In the genomic region with DNA sequence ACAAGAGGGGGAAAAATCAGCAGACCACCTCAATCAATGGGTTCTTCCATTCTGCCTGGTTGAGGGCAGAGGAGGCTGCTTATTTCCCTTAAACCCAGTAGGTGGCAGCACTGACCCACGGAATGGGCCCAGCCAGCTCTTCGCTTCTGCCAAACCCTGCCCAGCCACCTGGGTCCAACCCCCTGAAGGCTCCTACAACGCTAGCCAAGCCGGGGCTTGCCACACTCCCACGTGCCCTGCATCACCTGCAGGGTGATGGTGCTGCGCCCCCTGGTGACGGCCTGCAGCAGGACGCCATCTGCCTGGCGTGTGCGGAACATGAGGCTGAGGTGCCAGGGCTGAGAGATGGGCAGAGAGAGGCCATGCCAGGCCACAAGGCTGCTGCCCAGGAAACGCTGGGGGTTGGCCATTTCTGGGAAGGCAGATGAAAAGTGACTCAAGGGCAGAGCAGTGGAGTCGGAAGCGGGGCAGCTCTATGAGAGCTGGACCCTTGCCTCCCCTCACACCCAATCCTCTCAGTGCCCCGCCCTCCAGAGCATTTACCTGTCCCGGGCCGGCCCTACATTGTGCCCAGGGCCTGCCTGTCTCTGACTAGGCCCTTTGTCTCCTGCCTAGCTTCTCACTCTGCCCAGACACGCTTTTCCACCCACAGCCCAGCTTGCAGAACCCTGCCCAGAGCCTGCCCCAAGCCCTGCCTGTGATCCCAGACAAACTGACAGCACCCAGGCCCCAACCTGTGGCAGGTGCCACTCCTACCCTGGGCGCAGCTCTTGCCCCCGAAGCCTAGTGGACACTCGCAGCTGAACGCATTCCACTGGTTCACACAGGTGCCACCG, we compare ENCODE assay signal across 1 mouse cellular context.
TF ChIP-seq lines count a peak whose summit lies in the region.

No protein-coding gene starts in this region.

TF ChIP-seq in MEL, 35 proteins besides CTCF, POLR2A, EP300 and RAD21:
- no peak for TF ChIP-seq HCFC1 (IDR thresholded peaks at IDR 0.05; ENCODE audit: low read depth, low read length)
- TF ChIP-seq SIN3A (IDR thresholded peaks at IDR 0.05; ENCODE audit: low read length) = peak; percentile 92
- no peak for TF ChIP-seq UBTF (IDR thresholded peaks at IDR 0.05; ENCODE audit: borderline replicate concordance, insufficient read depth, low read depth, low read length)
- TF ChIP-seq KAT2A (conservative IDR thresholded peaks at IDR 0.05; ENCODE audit: low read depth, low read length) = no peak
- no peak for TF ChIP-seq RCOR1 (IDR thresholded peaks at IDR 0.05; ENCODE audit: low read depth, low read length)
- no peak for TF ChIP-seq MAFK (IDR thresholded peaks at IDR 0.05; ENCODE audit: borderline replicate concordance, low read depth, low read length)
- TF ChIP-seq ETS1 (IDR thresholded peaks at IDR 0.05; ENCODE audit: low read depth, low read length) = peak; percentile 25; the same call in 1 of the 2 replicates
- no peak for TF ChIP-seq NELFE (IDR thresholded peaks at IDR 0.05; ENCODE audit: low read depth, low read length)
- peak; percentile 96 for TF ChIP-seq MXI1 (IDR thresholded peaks at IDR 0.05; ENCODE audit: low read depth, low read length)
- peak; percentile 87 for TF ChIP-seq SMC3 (IDR thresholded peaks at IDR 0.05; ENCODE audit: low read depth, low read length)
- TF ChIP-seq USF2 (IDR thresholded peaks at IDR 0.05; ENCODE audit: borderline replicate concordance in 1 of 2, insufficient read depth in 1 of 2, low read depth in 1 of 2, low read length in 2 of 2) = no peak
- TF ChIP-seq POLR2AphosphoS5 (IDR thresholded peaks at IDR 0.05; ENCODE audit: borderline replicate concordance, low read depth, low read length) = no peak
- TF ChIP-seq MYC (IDR thresholded peaks at IDR 0.05; ENCODE audit: low read depth, low read length) = peak; percentile 97
- no peak for TF ChIP-seq NRF1 (IDR thresholded peaks at IDR 0.05; ENCODE audit: insufficient read depth, low read depth, low read length, poor library complexity, severe bottlenecking)
- no peak for TF ChIP-seq MAZ (IDR thresholded peaks at IDR 0.05; ENCODE audit: low read depth, low read length)
- TF ChIP-seq ZMIZ1 (IDR thresholded peaks at IDR 0.05; ENCODE audit: low read depth, low read length) = no peak
- TF ChIP-seq JUND (IDR thresholded peaks at IDR 0.05; ENCODE audit: low read depth, low read length) = no peak
- peak; percentile 88 for TF ChIP-seq BHLHE40 (IDR thresholded peaks at IDR 0.05; ENCODE audit: borderline replicate concordance, low read depth, low read length)
- no peak for TF ChIP-seq GABPA (IDR thresholded peaks at IDR 0.05; ENCODE audit: low read depth, low read length)
- TF ChIP-seq TAL1 (IDR thresholded peaks at IDR 0.05; ENCODE audit: low read length) = no peak
- TF ChIP-seq GATA1 (IDR thresholded peaks at IDR 0.05; ENCODE audit: low read depth, low read length) = no peak
- no peak for TF ChIP-seq E2F4 (IDR thresholded peaks at IDR 0.05; ENCODE audit: borderline replicate concordance, low read depth, low read length)
- TF ChIP-seq ZNF384 (IDR thresholded peaks at IDR 0.05; ENCODE audit: low read depth, low read length) = no peak
- TF ChIP-seq POLR2AphosphoS2 (IDR thresholded peaks at IDR 0.05; ENCODE audit: low read length) = no peak
- TF ChIP-seq CHD2 (IDR thresholded peaks at IDR 0.05; ENCODE audit: low read length) = no peak
- peak; percentile 87 for TF ChIP-seq USF1 (IDR thresholded peaks at IDR 0.05; ENCODE audit: low read depth, low read length)
- 0 out of 2 replicates have a peak, but pooled peaks have one; percentile 17 for TF ChIP-seq ELF1 (IDR thresholded peaks at IDR 0.05; ENCODE audit: low read depth, low read length)
- no peak for TF ChIP-seq MYB (IDR thresholded peaks at IDR 0.05; ENCODE audit: low read depth, low read length)
- TF ChIP-seq MAX (IDR thresholded peaks at IDR 0.05; ENCODE audit: low read length) = peak; percentile 92
- TF ChIP-seq ZKSCAN1 (IDR thresholded peaks at IDR 0.05; ENCODE audit: low read depth, low read length) = no peak
- TF ChIP-seq MEF2A (IDR thresholded peaks at IDR 0.05; ENCODE audit: extremely low read depth, insufficient replicate concordance, low read depth, low read length, poor library complexity, severe bottlenecking) = no peak
- TF ChIP-seq TBP (IDR thresholded peaks at IDR 0.05; ENCODE audit: low read depth, low read length) = no peak
- 0 out of 2 replicates have a peak, but pooled peaks have one; percentile 28 for TF ChIP-seq TCF12 (IDR thresholded peaks at IDR 0.05; ENCODE audit: low read depth, low read length)
- TF ChIP-seq ZC3H11A (IDR thresholded peaks at IDR 0.05; ENCODE audit: low read depth, low read length) = peak; percentile 68
- TF ChIP-seq CHD1 (IDR thresholded peaks at IDR 0.05; ENCODE audit: low read depth, low read length) = no peak
